8 mouse cellular contexts compared by ENCODE assay signal in the genomic region with DNA sequence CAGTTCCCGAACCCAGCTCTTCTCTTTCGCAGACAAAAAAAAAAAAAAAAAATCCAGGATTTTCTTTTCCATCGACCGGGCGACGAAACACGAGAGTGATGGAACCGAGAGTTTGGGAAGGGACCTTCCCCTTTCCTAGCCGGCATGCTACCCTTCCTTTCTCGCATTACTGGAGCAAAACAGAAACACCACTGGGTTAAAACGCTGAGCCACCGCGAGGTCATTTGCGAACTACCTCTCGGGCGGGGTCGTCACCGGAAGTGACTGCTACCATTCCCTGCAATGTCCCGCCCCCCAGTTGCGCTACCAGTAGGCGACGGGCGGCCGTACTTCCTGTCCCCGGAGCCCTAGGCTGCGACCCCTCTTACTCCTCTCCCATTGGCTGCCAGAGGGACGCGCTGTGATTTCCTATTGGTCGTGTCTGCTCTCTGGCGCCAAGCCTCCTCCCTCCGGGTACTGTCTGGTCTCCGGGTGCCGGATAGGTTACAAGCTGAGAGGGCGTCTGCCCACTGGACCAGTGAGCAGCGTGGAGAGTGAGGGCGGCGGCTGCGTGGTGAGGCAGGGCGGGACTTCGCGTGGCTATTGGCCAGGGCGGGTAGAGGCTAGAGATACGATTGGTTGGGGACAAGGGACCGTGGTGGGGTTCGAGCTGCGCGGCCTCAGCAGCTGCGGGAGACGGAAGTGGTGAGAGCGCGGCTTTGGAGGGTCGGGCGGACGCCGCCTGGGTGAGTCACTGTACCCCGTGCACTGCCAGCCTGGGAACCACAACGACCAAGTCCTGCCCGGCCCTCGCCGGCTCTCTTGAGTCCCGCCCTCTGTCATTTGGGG. TPM values are rescaled to one million over a fixed set of nuclear protein-coding genes. Genes with fewer than 3 reads are reported as not detected.
A peak's percentile ranks its signal among the peaks of the same experiment; 100 is the strongest.
DNase-seq lines count a peak whose midpoint lies in the region; ATAC-seq lines count a peak whose summit lies in the region.

A gene (plus strand): TSS at position 637 of the 828 bp plus-strand sequence.

- peak within 1 kb of the TSS; percentile 92 for H3K27ac ChIP-seq in brown adipose tissue, adult 24 weeks (replicated peaks; ENCODE audit: low read depth, low read length)
- peak within 1 kb of the TSS; percentile 97 for H3K27ac ChIP-seq in heart, embryonic 13.5 days (replicated peaks)
- H3K27ac ChIP-seq in liver, embryonic 13.5 days, result peak within 1 kb of the TSS; percentile 95
- peak within 1 kb of the TSS; percentile 97 for H3K27ac ChIP-seq in stomach, embryonic 16.5 days (ENCODE audit: low read length)

- DNase-seq in CD4-positive, CD25-positive, alpha-beta regulatory T cell, adult 2 months (ENCODE audit: low read depth, low spot score), result peak; percentile 99
- peak; percentile 99 for DNase-seq in fat pad, adult 2 months (ENCODE audit: extremely low read depth, low read depth, low spot score)
- peak; percentile 99 for DNase-seq in kidney, postnatal 10 days
- peak; percentile 100 for DNase-seq in liver, embryonic 13.5 days
- DNase-seq in neural tube, embryonic 10.5 days (ENCODE audit: extremely low spot score, low spot score), result peak; percentile 97

- peak; percentile 97 for ATAC-seq in heart, embryonic 13.5 days (ENCODE audit: extremely low read depth, insufficient number of reproducible peaks, low FRiP score, low TSS enrichment)
- ATAC-seq in liver, embryonic 13.5 days (ENCODE audit: low read depth), result peak; percentile 97
- peak; percentile 97 for ATAC-seq in stomach, embryonic 16.5 days (ENCODE audit: insufficient read depth, low FRiP score)

- peak within 1 kb of the TSS; percentile 87 for H3K4me3 ChIP-seq in brown adipose tissue, adult 24 weeks (ENCODE audit: insufficient read depth, low read depth, low read length)
- peak within 1 kb of the TSS; percentile 88 for H3K4me3 ChIP-seq in heart, embryonic 13.5 days
- H3K4me3 ChIP-seq in liver, embryonic 13.5 days (replicated peaks), result peak within 1 kb of the TSS; percentile 79
- peak within 1 kb of the TSS; percentile 78 for H3K4me3 ChIP-seq in stomach, embryonic 16.5 days (replicated peaks; ENCODE audit: low read length)

- H3K9me3 ChIP-seq in heart, embryonic 13.5 days, result no peaks in the 10 kb centered on the region
- no peaks in the 10 kb centered on the region for H3K9me3 ChIP-seq in liver, embryonic 13.5 days (replicated peaks)
- no peaks in the 10 kb centered on the region for H3K9me3 ChIP-seq in stomach, embryonic 16.5 days (replicated peaks; ENCODE audit: control insufficient read depth, low read length)

- WGBS in heart, embryonic 13.5 days, result under 1% methylated on average over 59 of the region's 61 CpGs
- WGBS in liver, embryonic 13.5 days (ENCODE audit: insufficient replicate concordance), result under 1% methylated on average over 61 of the region's 61 CpGs
- under 1% methylated on average over 61 of the region's 61 CpGs for WGBS in stomach, embryonic 16.5 days

- peak within 1 kb of the TSS; percentile 97 for H3K9ac ChIP-seq in heart, embryonic 13.5 days
- peak within 1 kb of the TSS; percentile 93 for H3K9ac ChIP-seq in liver, embryonic 13.5 days
- H3K9ac ChIP-seq in stomach, embryonic 16.5 days (ENCODE audit: low read length), result peak within 1 kb of the TSS; percentile 90

- H3K4me1 ChIP-seq in brown adipose tissue, adult 24 weeks (ENCODE audit: control insufficient read depth, insufficient read depth, insufficient read length, low read length), result peaks cover 18% of the 10 kb centered on the region
- H3K4me1 ChIP-seq in heart, embryonic 13.5 days, result peaks cover 52% of the 10 kb centered on the region
- peaks cover 65% of the 10 kb centered on the region for H3K4me1 ChIP-seq in liver, embryonic 13.5 days (replicated peaks)
- H3K4me1 ChIP-seq in stomach, embryonic 16.5 days (ENCODE audit: control insufficient read depth, insufficient read depth, low read length), result peaks cover 36% of the 10 kb centered on the region

- H3K36me3 ChIP-seq in heart, embryonic 13.5 days, result peaks cover 13% of the 10 kb centered on the region
- H3K36me3 ChIP-seq in liver, embryonic 13.5 days, result peaks cover 15% of the 10 kb centered on the region
- H3K36me3 ChIP-seq in stomach, embryonic 16.5 days (ENCODE audit: control insufficient read depth, insufficient read depth, low read length), result no peaks in the 10 kb centered on the region

- H3K4me2 ChIP-seq in heart, embryonic 13.5 days, result peak within 1 kb of the TSS; percentile 91
- H3K4me2 ChIP-seq in liver, embryonic 13.5 days, result peak within 1 kb of the TSS; percentile 99
- H3K4me2 ChIP-seq in stomach, embryonic 16.5 days (ENCODE audit: low read depth, low read length), result peak within 1 kb of the TSS; percentile 85

- H3K27me3 ChIP-seq in heart, embryonic 13.5 days (replicated peaks), result no peaks in the 10 kb centered on the region
- no peaks in the 10 kb centered on the region for H3K27me3 ChIP-seq in liver, embryonic 13.5 days
- no peaks in the 10 kb centered on the region for H3K27me3 ChIP-seq in stomach, embryonic 16.5 days (ENCODE audit: control insufficient read depth, insufficient read depth, low read length)

RNA-seq across cellular contexts. Expression of the gene that starts here (rescaled TPM):
- 5.8 TPM in 2 replicates for polyA plus RNA-seq in brown adipose tissue, adult 24 weeks (2012; ENCODE audit: insufficient read depth, insufficient read length, missing spikeins)
- 14.1 and 14.7 TPM in 2 replicates for polyA plus RNA-seq in heart, embryonic 13.5 days (2015; fragmentation: Nextera tagmentation; extraction: Ambion mirVana)
- 9.4 and 12.2 TPM in 2 replicates for polyA plus RNA-seq in liver, embryonic 13.5 days (2015; fragmentation: Nextera tagmentation; extraction: Ambion mirVana)
- polyA plus RNA-seq in stomach, embryonic 16.5 days (2015; fragmentation: Nextera tagmentation; extraction: Ambion mirVana), result 27.0 and 28.6 TPM in 2 replicates

Comparison
In these comparisons a context has a peak if more than half of its experiments do, and no peak if none do; other contexts are left out.
1. Peak in every context shown above with its lines: DNase-seq, ATAC-seq, H3K4me3 ChIP-seq and H3K27ac ChIP-seq.